Mouse (Mus musculus) naive thymus-derived CD4-positive, alpha-beta T cell, adult 2 months (primary cell): ENCODE results near the gene Cdk9.

Experiments
- DNase-seq: peaks from one replicate; pipeline ENCODE4 v3.0.0-alpha.2; 2011; ENCODE audit warnings: low read depth

The Cdk9 gene

GRCm38 (mm10) chr2:32706971-32707370, 5.9 kb downstream of the Cdk9 start:
- no peak for DNase-seq

GRCm38 (mm10) chr2:32705018-32705417, 7.9 kb downstream of the Cdk9 start:
- DNase-seq, result no peak

GRCm38 (mm10) chr2:32704021-32704421, 8.9 kb downstream of the Cdk9 start, which contains the start of gene Fpgs:
TSS of gene Fpgs (minus strand) at chr2:32704145.
- no peak for DNase-seq

- DNase-seq, result no peak
Observed at GRCm38 (mm10) chr2:32703046-32703445, 9.8 kb downstream of the Cdk9 start.

- no peak for DNase-seq
Observed at GRCm38 (mm10) chr2:32700966-32701743, 11.7 kb downstream of the Cdk9 start.

GRCm38 (mm10) chr2:32699680-32700079, 13.2 kb downstream of the Cdk9 start:
- no peak for DNase-seq

- no peak for DNase-seq
Observed at GRCm38 (mm10) chr2:32694691-32695090, 18.2 kb downstream of the Cdk9 start.

- DNase-seq, result peak; percentile 99
Observed at GRCm38 (mm10) chr2:32693823-32694411, 19.0 kb downstream of the Cdk9 start.

GRCm38 (mm10) chr2:32693282-32693681, 19.6 kb downstream of the Cdk9 start:
- no peak for DNase-seq

GRCm38 (mm10) chr2:32692496-32692895, 20.4 kb downstream of the Cdk9 start:
- no peak for DNase-seq

- DNase-seq, result no peak
Observed at GRCm38 (mm10) chr2:32691041-32691440, 21.8 kb downstream of the Cdk9 start.

- DNase-seq, result peak; percentile 96
Observed at GRCm38 (mm10) chr2:32689420-32689819, 23.5 kb downstream of the Cdk9 start.

- DNase-seq, result no peak
Observed at GRCm38 (mm10) chr2:32687562-32687961, 25.3 kb downstream of the Cdk9 start.

GRCm38 (mm10) chr2:32686640-32687039, 26.2 kb downstream of the Cdk9 start:
- DNase-seq, result no peak

- no peak for DNase-seq
Observed at GRCm38 (mm10) chr2:32685807-32686206, 27.1 kb downstream of the Cdk9 start.

GRCm38 (mm10) chr2:32684681-32685428, 28.0 kb downstream of the Cdk9 start:
- no peak for DNase-seq

- DNase-seq, result no peak
Observed at GRCm38 (mm10) chr2:32683701-32684100, 29.2 kb downstream of the Cdk9 start.

- no peak for DNase-seq
Observed at GRCm38 (mm10) chr2:32682721-32683417, 30.0 kb downstream of the Cdk9 start.

GRCm38 (mm10) chr2:32681754-32682153, 31.1 kb downstream of the Cdk9 start:
- DNase-seq, result no peak

- no peak for DNase-seq
Observed at GRCm38 (mm10) chr2:32680961-32681650, 31.8 kb downstream of the Cdk9 start.

GRCm38 (mm10) chr2:32680051-32680451, 32.8 kb downstream of the Cdk9 start:
- no peak for DNase-seq

GRCm38 (mm10) chr2:32677683-32678082, 35.2 kb downstream of the Cdk9 start:
- no peak for DNase-seq
